26 mouse cellular contexts compared by ENCODE assay signal in the genomic region with DNA sequence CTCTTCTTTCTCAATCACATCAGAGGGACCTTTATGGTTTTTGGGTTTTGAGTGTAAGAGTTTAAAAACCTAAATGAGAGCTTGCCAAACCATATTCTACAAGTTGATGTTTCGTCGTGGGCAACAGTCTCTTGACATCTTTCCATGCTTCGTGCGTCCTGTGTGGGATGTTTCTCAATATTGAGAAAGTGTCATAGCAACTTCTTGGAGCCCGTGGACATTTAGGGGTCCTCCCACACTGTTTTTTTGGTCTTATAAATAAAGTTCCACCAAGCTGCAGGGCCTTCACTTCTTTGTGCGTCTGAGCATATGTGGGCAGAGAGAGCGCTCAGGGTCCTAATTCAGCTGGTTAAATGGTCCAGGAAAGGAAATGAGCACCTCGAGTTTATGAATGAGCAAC. TPM values are rescaled to one million over a fixed set of nuclear protein-coding genes. Genes with fewer than 3 reads are reported as not detected.
DNase-seq lines count a peak whose midpoint lies in the region; ATAC-seq and TF ChIP-seq lines count a peak whose summit lies in the region.
"Had no signal": no experiment of that assay in that cellular context is flagged by ENCODE, and none has a peak within 500 bp of the region (broad histone marks: within the 10 kb centered on the region; RNA-seq: fewer than 3 reads in every experiment).

No protein-coding gene starts in this region.

- WGBS in lung, postnatal 0 days: 70% methylated on average over 8 of the region's 8 CpGs
- WGBS in midbrain, embryonic 16.5 days: 96% methylated on average over 8 of the region's 8 CpGs

- H3K9ac ChIP-seq in lung, postnatal 0 days (replicated peaks; ENCODE audit: low read depth): no peak overlapping the region
- H3K9ac ChIP-seq in midbrain, embryonic 16.5 days (ENCODE audit: low read depth, low read length): no peak overlapping the region
- H3K9ac ChIP-seq: embryonic facial prominence, embryonic 13.5 days; embryonic facial prominence, embryonic 15.5 days; forebrain, embryonic 12.5 days had no signal

- no peak for TF ChIP-seq CTCF in lung, postnatal 0 days (IDR thresholded peaks at IDR 0.05)

- H3K27ac ChIP-seq in lung, postnatal 0 days (ENCODE audit: low read length): no peak overlapping the region
- H3K27ac ChIP-seq in midbrain, embryonic 16.5 days (ENCODE audit: low read length): no peak overlapping the region
- H3K27ac ChIP-seq: embryonic facial prominence, embryonic 13.5 days; embryonic facial prominence, embryonic 15.5 days; forebrain, embryonic 10.5 days; forebrain, embryonic 12.5 days had no signal

- H3K9me3 ChIP-seq in lung, postnatal 0 days (ENCODE audit: low read length): no peaks in the 10 kb centered on the region
- no peaks in the 10 kb centered on the region for H3K9me3 ChIP-seq in midbrain, embryonic 16.5 days (replicated peaks; ENCODE audit: control insufficient read depth, low read length, poor library complexity, severe bottlenecking)
- H3K9me3 ChIP-seq: embryonic facial prominence, embryonic 13.5 days; embryonic facial prominence, embryonic 15.5 days; forebrain, embryonic 10.5 days; forebrain, embryonic 12.5 days; G1E had no signal

- no peak for ATAC-seq in lung, postnatal 0 days
- peak; percentile 46 for ATAC-seq in granulocyte monocyte progenitor cell, adult 5-6 weeks (replicated peaks; ENCODE audit: poor library complexity, severe bottlenecking)
- no peak for ATAC-seq in midbrain, embryonic 16.5 days
- ATAC-seq: activated CD4-positive, CD25-positive, alpha-beta regulatory T cell, adult 4 months; CD4-positive, CD25-positive, alpha-beta regulatory T cell, adult 4 months; forebrain, embryonic 14.5 days; forebrain, embryonic 16.5 days; Patski had no signal

- H3K36me3 ChIP-seq in lung, postnatal 0 days (ENCODE audit: insufficient read depth, low read length): no peaks in the 10 kb centered on the region
- no peaks in the 10 kb centered on the region for H3K36me3 ChIP-seq in midbrain, embryonic 16.5 days (ENCODE audit: control insufficient read depth, insufficient read depth, low read length)
- H3K36me3 ChIP-seq: embryonic facial prominence, embryonic 13.5 days; embryonic facial prominence, embryonic 15.5 days; forebrain, embryonic 10.5 days; forebrain, embryonic 12.5 days; G1E had no signal

- H3K4me2 ChIP-seq in lung, postnatal 0 days (replicated peaks; ENCODE audit: low read depth, low read length): no peak overlapping the region
- H3K4me2 ChIP-seq in midbrain, embryonic 16.5 days (ENCODE audit: low read length): no peak overlapping the region
- H3K4me2 ChIP-seq: embryonic facial prominence, embryonic 13.5 days; embryonic facial prominence, embryonic 15.5 days; forebrain, embryonic 12.5 days had no signal

- H3K4me3 ChIP-seq in lung, postnatal 0 days (ENCODE audit: low read depth, low read length): no peak overlapping the region
- H3K4me3 ChIP-seq in midbrain, embryonic 16.5 days (ENCODE audit: low read depth, low read length): no peak overlapping the region
- H3K4me3 ChIP-seq: embryonic facial prominence, embryonic 13.5 days; embryonic facial prominence, embryonic 15.5 days; erythroblast, embryonic 14.5 days; forebrain, embryonic 10.5 days; forebrain, embryonic 12.5 days had no signal

- no peak for TF ChIP-seq EP300 in lung, postnatal 0 days (IDR thresholded peaks at IDR 0.05)

- H3K4me1 ChIP-seq in lung, postnatal 0 days (ENCODE audit: insufficient read depth, low read depth, low read length): no peaks in the 10 kb centered on the region
- H3K4me1 ChIP-seq in midbrain, embryonic 16.5 days (ENCODE audit: control insufficient read depth, insufficient read depth, low read length): no peaks in the 10 kb centered on the region
- H3K4me1 ChIP-seq: embryonic facial prominence, embryonic 13.5 days; embryonic facial prominence, embryonic 15.5 days; forebrain, embryonic 10.5 days; forebrain, embryonic 12.5 days had no signal

- DNase-seq in lung, postnatal 0 days (ENCODE audit: low spot score): peak; percentile 20
- no peak for DNase-seq in lung, postnatal 36 days
- DNase-seq in cerebellum, postnatal 10 days: no peak
- DNase-seq: adrenal gland, adult 8-10 months; adrenal gland, postnatal 14 days; adrenal gland, postnatal 36 days; cerebellum, adult 11-12 months; cerebellum, adult 2 months; cerebellum, adult 9-10 months; cerebellum, postnatal 14 days; cerebellum, postnatal 36 days; embryo, embryonic 11 days had no signal

- no peaks in the 10 kb centered on the region for H3K27me3 ChIP-seq in lung, postnatal 0 days (replicated peaks; ENCODE audit: insufficient read depth, low read length)
- no peaks in the 10 kb centered on the region for H3K27me3 ChIP-seq in midbrain, embryonic 16.5 days (ENCODE audit: control insufficient read depth, insufficient read depth, low read depth, low read length)
- H3K27me3 ChIP-seq: CH12.LX; embryonic facial prominence, embryonic 13.5 days; embryonic facial prominence, embryonic 15.5 days; Patski had no signal

RNA-seq across cellular contexts. Expression of gene Ccnd2, which starts 18.7 kb away (rescaled TPM):
- polyA plus RNA-seq in lung, postnatal 0 days (2015; fragmentation: Nextera tagmentation; extraction: Ambion mirVana): 286 and 310 TPM in 2 replicates
- total RNA-seq in granulocyte monocyte progenitor cell, adult 5-6 weeks (2014; fragmentation: Nextera tagmentation): 125 and 390 TPM in 2 replicates
- total RNA-seq in granulocyte monocyte progenitor cell, adult 5-6 weeks (2017): 51.6 and 54.8 TPM in 2 replicates
- 245 and 326 TPM in 2 replicates for polyA plus RNA-seq in midbrain, embryonic 16.5 days (2015; fragmentation: Nextera tagmentation; extraction: Ambion mirVana)
